Mouse (Mus musculus): ENCODE results near the gene Rheb. TPM values are rescaled to one million over a fixed set of nuclear protein-coding genes. Genes with fewer than 3 reads are reported as not detected.
"Not testable (repeated sequence)": the region's sequence is repeated elsewhere in the genome, so short reads cannot be mapped to it uniquely, and the experiment has no call there.

Rheb gene
- polyA plus RNA-seq, 1 experiment from 2014 or later, result 59.7 TPM

DNA sequence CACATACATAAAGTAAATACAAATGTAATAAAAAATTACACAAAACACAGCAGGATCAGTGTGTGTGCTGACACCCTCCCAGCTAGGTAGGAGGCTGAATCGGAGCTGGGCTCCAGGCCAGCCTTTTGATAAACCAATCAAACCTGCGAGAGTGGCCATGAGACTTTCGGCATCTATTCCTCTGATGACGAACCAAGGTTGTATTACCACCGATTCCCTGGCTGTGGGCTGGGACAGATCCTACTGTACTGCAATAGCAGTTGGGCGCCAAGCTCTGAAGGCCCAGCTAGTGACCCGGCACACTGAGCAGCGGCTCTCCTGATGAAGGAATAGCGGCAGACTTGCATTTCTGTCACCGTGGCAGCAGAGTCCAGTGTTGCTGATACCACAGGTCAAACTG is 43.8 kb downstream of the Rheb start:
- H3K27ac ChIP-seq, result no peak overlapping the region
- H3K79me2 ChIP-seq (ENCODE audit: inconsistent target), result no peaks in the 10 kb centered on the region
- H3K4me3 ChIP-seq (ENCODE audit: inconsistent target), result no peak overlapping the region
- peaks cover 11% of the 10 kb centered on the region; the same call in 1 of the 2 replicates for H3K36me3 ChIP-seq (ENCODE audit: inconsistent target)
- WGBS (ENCODE audit: missing documents), result 91% methylated on average over 10 of the region's 10 CpGs

DNA sequence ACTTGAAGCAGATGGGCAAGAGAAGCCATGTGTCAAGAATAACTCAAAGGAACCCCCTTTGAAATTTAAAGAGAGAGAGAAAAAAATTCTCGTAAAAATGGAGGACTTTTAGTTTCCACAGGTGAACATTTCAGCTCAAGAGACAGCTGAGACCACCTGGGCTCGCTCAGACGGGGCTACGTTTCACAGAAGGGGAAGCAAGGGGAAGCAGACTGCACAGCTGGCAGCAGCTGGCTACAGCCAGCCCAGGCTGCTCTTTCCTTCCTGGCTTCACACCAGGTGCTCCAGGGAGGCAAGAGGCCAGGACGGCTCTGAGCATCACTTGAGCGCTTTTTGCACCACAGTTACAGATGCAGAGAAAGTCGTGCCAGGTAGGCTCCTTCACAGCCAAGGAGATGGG is 44.6 kb downstream of the Rheb start:
- 24% methylated on average over 7 of the region's 7 CpGs for WGBS (ENCODE audit: missing documents)
- Histone ChIP-seq H3K4me3 (ENCODE audit: inconsistent target) (no peak overlapping the region), H3K27ac (no peak overlapping the region), H3K36me3 (ENCODE audit: inconsistent target) (peaks cover 3% of the 10 kb centered on the region; the same call in 1 of the 2 replicates), H3K79me2 (ENCODE audit: inconsistent target) (no peaks in the 10 kb centered on the region)

DNA sequence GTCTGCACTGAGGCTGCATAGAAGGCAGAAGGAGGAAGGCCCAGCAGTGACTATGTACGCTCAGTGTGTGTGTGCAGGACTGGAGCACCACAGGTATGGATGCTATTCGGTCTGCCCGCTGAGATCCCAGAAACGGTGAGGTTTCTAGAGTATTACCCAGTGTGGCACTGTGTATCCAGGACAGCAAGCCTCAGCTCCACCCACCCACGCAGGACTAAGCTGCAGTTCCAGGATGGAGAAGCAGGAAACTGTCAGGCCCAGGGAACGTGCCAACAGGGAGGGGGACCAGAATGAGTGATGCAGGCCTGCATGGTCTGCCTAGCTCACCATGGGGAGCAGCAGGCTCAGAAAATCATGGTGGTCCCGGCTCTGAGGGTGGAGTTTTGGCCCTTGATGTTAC is 49.5 kb downstream of the Rheb start:
- 71% methylated on average over 6 of the region's 7 CpGs for WGBS (ENCODE audit: missing documents)
- no peak overlapping the region for H3K4me3 ChIP-seq (ENCODE audit: inconsistent target)
- H3K79me2 ChIP-seq (ENCODE audit: inconsistent target), result no peaks in the 10 kb centered on the region
- H3K27ac ChIP-seq, result no peak overlapping the region
- H3K36me3 ChIP-seq (ENCODE audit: inconsistent target), result no peaks in the 10 kb centered on the region

DNA sequence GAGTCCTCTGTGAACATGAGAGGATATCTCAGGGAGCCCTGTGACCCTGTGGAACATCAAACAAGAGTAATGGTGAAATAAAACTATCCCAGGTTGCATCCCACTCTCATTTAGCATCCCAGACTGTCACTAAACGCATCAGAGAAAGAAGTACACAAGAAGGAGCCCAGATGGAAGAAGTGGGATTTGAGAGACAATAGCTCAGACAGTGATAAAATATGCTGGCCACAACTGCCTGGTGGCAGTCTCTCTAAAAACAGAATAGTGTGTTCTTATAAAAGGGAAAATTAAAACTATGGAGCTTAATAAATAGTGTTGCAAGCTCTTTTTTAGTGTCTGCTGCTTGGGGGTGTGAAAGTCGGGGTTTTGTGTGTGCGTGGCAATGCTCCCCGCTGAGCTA is 59.5 kb downstream of the Rheb start:
- H3K27ac ChIP-seq, result no peak overlapping the region

DNA sequence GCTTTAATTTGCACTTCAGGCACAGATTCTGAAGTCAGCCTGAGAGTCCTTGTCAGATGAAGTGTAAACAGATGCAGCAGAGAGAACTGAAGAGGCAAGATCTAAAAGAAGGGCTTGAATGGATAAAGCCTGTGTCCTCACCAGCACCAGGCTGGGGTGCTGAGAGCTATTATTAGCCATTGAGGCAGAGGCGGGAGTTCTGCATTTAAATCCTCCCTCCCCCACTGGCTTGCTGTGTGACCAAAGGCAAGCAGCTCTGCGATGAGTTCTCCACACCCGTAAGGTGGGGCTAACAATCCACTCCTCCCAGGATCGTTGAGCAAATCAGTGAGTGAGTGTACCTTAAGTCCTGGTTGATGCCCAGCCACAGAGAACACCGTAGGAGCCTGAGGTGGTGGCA is 61.4 kb downstream of the Rheb start:
- Histone ChIP-seq H3K36me3 (ENCODE audit: inconsistent target) (no peaks in the 10 kb centered on the region), H3K27ac (no peak overlapping the region), H3K79me2 (ENCODE audit: inconsistent target) (no peaks in the 10 kb centered on the region), H3K4me3 (ENCODE audit: inconsistent target) (no peak overlapping the region)
- WGBS (ENCODE audit: missing documents), result 37% methylated on average over 5 of the region's 5 CpGs

More for the DNA sequence above, 59.5 kb downstream of the Rheb start:
- 86% methylated on average over 4 of the region's 4 CpGs for WGBS (ENCODE audit: missing documents)
- Histone ChIP-seq H3K4me3 (ENCODE audit: inconsistent target) (no peak overlapping the region), H3K79me2 (ENCODE audit: inconsistent target) (no peaks in the 10 kb centered on the region), H3K36me3 (ENCODE audit: inconsistent target) (no peaks in the 10 kb centered on the region)

DNA sequence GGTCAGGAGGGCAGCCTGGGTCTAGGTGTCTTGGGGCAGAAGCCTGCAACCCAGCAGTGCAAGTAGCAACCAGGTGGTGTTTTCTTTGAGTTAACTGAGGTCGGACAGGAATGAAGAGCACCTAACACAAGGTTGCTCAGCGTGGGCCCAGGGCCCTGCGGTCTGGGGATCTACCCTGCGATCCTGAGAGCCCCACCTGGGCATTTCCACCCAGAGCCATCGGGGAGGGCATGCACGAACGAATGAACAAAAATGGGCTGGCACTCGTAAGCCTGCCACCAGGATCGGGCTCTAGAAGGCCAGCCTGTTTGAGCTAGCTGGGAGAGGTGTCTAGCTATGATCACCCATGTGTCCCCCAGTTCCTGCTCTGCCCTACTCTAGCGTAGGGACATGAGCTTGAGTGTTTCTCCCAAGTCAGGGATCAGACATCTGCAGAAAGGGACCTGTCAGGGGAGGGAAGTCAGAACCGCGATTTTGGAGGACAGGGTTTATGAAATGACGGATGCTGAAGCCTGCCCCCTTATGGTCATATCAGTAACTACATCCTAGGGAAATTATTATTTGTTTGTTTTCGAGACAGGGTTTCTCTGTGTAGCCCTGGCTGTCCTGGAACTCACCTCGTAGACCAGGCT is 62.4 kb downstream of the Rheb start:
- H3K79me2 ChIP-seq (ENCODE audit: inconsistent target), result no peaks in the 10 kb centered on the region
- no peaks in the 10 kb centered on the region for H3K36me3 ChIP-seq (ENCODE audit: inconsistent target)
- H3K27ac ChIP-seq, result no peak overlapping the region
- H3K4me3 ChIP-seq (ENCODE audit: inconsistent target), result no peak overlapping the region
- WGBS (ENCODE audit: missing documents), result 45% methylated on average over 15 of the region's 15 CpGs

DNA sequence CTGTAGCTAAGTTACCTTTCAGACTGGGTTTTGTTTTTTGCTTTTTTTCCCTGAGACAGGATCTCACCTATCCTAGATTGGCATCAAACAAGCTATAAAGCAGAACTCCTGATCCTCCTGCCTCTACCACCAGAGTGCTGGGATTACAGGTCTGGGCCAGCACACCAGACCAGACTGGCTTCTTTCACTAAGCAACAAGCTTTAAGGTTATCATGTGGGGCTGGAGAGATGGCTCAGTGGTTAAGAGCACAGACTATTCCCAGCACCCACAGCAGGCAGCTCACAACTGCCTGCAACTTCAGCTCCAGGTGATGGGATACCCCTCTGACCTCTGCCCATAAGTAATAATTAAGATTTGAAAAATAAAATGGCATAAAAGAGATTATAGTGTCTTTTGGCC is 63.1 kb downstream of the Rheb start:
- no peak overlapping the region for H3K4me3 ChIP-seq (ENCODE audit: inconsistent target)
- H3K36me3 ChIP-seq (ENCODE audit: inconsistent target), result no peaks in the 10 kb centered on the region

DNA sequence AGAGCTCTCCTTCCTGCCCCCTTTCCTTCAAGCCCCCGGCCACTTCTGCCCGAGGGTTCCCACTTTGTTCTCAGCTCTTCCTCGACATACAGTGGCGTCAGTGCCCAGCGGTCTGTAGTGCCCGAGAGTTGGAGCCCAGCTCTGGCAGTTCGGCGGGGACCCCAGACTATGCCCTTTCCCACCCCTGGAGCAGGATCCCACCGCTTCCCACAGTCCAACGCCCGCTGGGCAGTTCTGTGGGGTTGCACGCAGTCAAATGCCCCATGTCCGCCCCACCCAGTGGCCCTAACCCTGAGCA is 63.6 kb downstream of the Rheb start:
- 82% methylated on average over 13 of the region's 13 CpGs for WGBS (ENCODE audit: missing documents)
- Histone ChIP-seq H3K27ac (no peak overlapping the region), H3K36me3 (ENCODE audit: inconsistent target) (no peaks in the 10 kb centered on the region), H3K79me2 (ENCODE audit: inconsistent target) (no peaks in the 10 kb centered on the region), H3K4me3 (ENCODE audit: inconsistent target) (no peak overlapping the region)

More for the DNA sequence above, 63.1 kb downstream of the Rheb start:
- Histone ChIP-seq H3K27ac (no peak overlapping the region), H3K79me2 (ENCODE audit: inconsistent target) (no peaks in the 10 kb centered on the region)

DNA sequence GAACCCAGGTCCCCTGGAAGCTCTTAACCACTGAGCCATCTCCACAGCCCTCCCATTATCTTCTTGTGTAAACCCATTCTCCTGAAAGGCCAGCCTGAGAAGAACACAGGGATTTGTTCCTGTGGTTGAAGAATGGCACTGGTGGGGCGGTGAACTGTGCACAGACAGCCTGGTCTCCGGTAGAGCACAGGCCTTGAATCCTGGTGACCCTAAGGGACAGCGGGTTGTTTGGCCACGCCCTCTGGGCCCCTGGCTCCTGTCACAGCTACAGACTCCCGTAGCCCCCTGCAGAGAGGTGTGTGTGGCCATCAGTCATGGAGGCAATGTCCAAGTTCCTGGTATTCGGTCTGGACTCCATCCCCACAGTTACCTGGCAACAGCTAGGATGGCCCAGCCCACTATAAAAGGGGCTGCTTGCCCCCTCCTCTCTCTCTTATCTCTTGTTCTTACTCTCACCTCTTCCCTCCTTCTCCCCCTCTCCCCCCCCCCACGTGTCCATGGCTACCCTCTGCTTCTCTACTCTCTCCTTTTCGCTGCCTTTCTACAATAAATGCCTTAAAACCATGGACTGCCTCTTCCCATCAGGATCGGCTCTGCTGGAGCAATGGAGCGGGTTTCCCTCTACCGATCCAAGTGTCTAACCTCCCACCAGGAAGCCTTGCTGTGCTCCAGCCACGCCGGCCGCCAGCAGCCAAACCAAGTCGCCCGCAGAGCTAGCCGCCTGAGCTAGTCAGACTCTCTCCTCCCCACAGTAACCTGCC is 64.2 kb downstream of the Rheb start:
- Histone ChIP-seq H3K36me3 (ENCODE audit: inconsistent target) (no peaks in the 10 kb centered on the region), H3K27ac (no peak overlapping the region)
- WGBS (ENCODE audit: missing documents), result 78% methylated on average over 16 of the region's 17 CpGs

DNA sequence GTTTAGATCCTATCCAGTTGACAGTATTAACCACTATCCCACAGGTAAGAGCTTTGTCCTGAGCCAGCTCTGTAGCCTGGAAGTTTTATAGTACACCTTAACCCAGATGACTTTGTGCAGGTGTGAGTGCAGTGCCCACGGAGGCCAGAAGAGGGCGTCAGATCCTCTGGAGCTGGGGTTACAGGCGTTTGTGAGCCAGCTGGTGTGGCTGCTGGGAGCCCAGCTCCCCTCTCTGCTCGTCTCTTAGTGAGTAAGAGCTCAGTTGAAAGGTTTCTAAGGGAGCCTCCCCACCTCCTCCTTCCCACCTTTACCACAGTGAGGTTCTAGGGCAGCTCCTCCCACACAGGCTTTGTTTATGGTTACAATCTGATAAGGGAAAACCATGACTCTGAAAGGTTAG is 65.7 kb downstream of the Rheb start:
- Histone ChIP-seq H3K27ac (no peak overlapping the region), H3K4me3 (ENCODE audit: inconsistent target) (no peak overlapping the region), H3K36me3 (ENCODE audit: inconsistent target) (no peaks in the 10 kb centered on the region), H3K79me2 (ENCODE audit: inconsistent target) (no peaks in the 10 kb centered on the region)
- 76% methylated on average over 4 of the region's 4 CpGs for WGBS (ENCODE audit: missing documents)

More for the DNA sequence above, 64.2 kb downstream of the Rheb start:
- no peaks in the 10 kb centered on the region for H3K79me2 ChIP-seq (ENCODE audit: inconsistent target)
- H3K4me3 ChIP-seq (ENCODE audit: inconsistent target), result no peak overlapping the region

DNA sequence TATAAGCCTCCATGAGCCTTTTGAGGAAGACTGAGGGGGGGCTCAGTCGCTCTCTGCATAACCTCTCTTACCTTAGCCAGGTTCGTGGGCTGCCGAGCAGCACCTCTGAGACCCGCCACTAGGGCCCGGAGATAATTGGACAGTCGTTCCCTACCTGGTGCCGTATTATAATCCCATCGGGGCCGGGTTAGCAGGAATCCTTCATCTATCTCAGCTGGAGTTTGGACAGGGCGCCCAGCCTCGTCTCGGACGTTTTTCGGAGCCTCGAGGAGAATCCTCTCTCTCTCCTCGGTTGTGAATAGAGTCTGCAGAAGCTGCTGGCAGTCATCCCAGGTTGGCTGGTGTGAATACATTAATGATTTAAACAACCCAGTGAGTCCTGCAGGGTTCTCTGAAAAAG is 67.9 kb downstream of the Rheb start:
- WGBS (ENCODE audit: missing documents), result 94% methylated on average over 16 of the region's 16 CpGs

DNA sequence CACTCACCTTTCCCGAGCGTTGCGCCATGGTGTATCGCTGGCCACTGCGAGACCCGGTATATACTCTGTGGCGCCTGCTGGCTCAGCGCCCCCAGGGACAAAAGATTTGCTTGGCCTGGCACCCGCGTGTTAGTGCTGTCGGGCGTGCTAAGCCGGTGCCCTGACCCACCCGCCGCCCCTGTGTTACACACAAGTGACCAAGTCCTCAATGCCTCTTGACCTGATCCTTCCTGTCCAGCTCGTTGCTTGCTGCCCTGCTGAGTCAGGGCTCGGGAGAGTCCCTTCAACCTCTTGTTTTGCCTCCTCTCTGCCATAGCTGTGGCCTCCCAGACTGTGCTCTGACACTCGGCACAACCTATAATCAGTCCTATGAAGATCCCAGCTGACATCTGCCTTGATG is 84.6 kb downstream of the Rheb start, which contains the start of gene Crygn:
Crygn (minus strand) TSS at position 193 of the 400 bp plus-strand sequence.
- Histone ChIP-seq H3K27ac (no peak within 1 kb of the TSS), H3K79me2 (ENCODE audit: inconsistent target) (no peaks in the 10 kb centered on the region), H3K36me3 (ENCODE audit: inconsistent target) (no peaks in the 10 kb centered on the region), H3K4me3 (ENCODE audit: inconsistent target) (no peak within 1 kb of the TSS)
- WGBS (ENCODE audit: missing documents), result 75% methylated on average over 18 of the region's 18 CpGs

More for the DNA sequence above, 67.9 kb downstream of the Rheb start:
- not testable (repeated sequence) for H3K27ac ChIP-seq; H3K36me3 ChIP-seq (ENCODE audit: inconsistent target); H3K79me2 ChIP-seq (ENCODE audit: inconsistent target); H3K4me3 ChIP-seq (ENCODE audit: inconsistent target)

DNA sequence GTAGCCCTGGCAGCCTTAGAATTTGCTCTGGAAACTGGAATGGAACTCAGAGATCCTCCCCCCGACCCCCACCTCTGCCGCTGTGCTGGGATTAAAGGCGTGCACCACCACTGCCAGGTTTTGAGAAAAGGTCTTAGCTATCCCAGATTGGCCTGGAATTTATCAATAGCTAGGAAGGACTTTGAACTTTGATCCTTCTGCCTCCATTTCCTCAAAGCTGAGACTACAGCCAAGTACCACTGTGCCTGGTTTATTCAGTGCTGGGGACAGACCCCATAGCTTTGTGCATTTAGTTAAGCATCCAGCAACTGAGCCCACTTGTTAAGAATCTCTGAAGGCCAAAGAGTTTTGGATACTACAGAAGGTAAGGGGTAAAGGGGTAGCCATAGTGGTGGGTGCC is 85.5 kb downstream of the Rheb start:
- 100% methylated on average over 3 of the region's 3 CpGs for WGBS (ENCODE audit: missing documents)
- Histone ChIP-seq H3K27ac (no peak overlapping the region), H3K79me2 (ENCODE audit: inconsistent target) (no peaks in the 10 kb centered on the region), H3K4me3 (ENCODE audit: inconsistent target) (no peak overlapping the region), H3K36me3 (ENCODE audit: inconsistent target) (no peaks in the 10 kb centered on the region)

Data from macrophage (primary cell).